Mouse (Mus musculus) brain, embryonic 14.5 days (tissue): ENCODE results near the gene Lancl2.

Experiments used
- CTCF ChIP-seq: fragments of 200-500 bp; IDR thresholded peaks from 2 replicates; pipeline ENCODE4 v1.5.1; 2012; ENCODE audit warnings: inconsistent platforms, mild to moderate bottlenecking, moderate library complexity, borderline replicate concordance; ENCODE audit not compliant: insufficient read depth, insufficient read length; ENCODE audit errors: extremely low read depth
- POLR2A ChIP-seq: fragments of 200-500 bp; IDR thresholded peaks from 2 replicates; pipeline ENCODE4 v1.6.1; 2012; ENCODE audit warnings: mild to moderate bottlenecking, inconsistent platforms, borderline replicate concordance; ENCODE audit not compliant: poor library complexity, insufficient read depth, insufficient read length, severe bottlenecking; ENCODE audit errors: extremely low read depth

DNA sequence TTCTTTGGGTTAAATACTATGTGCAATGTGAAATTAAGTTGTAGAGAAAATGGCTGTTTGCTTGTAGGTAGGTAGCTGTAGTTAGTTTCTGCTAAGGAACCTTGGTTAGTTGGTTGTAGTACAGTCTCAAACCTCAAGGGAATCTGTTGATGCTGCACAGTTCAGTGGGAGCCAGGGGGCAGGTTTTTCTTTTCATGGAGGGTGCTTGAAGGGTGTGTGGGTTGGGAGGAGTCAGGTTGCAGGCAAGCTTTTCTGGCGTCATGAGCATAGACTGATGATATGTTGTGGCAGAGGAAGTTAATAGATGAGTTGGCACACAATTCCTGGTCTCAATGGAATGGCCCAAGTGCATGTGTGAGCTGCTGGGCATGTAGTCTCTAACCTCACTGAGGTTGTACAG lies 9.4 kb downstream of the Lancl2 start:
- TF ChIP-seq CTCF: no peak
- no peak for TF ChIP-seq POLR2A
